Mouse (Mus musculus): ENCODE measurements around the gene Kif16b. TPM values are rescaled to one million over a fixed set of nuclear protein-coding genes. Genes with fewer than 3 reads are reported as not detected.

Kif16b gene
- total RNA-seq, 4 experiments from 2014 or later, result 35.9 to 43.4 (median 39.4) TPM

DNA sequence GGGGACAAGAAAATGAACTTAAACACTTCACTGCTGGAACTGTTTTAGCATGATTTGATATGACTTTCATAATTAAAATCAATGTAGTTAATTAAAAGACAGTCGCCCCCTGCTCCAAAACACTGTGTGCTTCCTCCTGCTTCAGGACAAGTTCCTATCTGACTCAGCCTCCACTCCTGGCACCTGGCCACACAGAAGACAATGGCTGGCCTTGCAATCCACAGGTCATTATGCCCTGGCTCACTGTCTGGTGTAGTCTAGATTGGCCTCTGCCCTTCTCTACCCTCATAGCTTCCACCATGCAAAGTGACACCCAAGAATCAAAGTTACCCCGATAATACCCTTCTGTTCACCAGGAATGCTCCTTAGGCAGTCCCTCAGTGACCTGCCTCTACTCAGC is 26.8 kb downstream of the Kif16b start:
- peak; percentile 55 for DNase-seq (ENCODE audit: low spot score)

DNA sequence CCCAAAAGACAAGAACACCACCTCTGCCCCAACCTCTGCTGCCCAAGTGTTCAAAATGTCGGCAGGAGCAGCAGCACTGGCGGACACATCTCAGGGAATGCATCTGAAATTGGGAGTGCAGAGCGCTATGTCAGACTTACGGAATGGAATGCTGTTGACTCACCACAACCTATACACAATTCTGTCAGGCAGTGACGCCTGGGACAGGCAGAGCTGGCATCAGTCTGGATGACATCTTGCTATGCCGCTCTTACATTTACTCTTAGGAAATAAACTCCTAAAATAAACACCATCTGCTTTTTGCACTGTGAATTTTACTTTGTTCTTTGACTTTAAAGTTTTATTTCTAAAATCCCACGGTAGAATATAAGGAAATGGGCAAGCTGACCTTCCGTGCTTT is 31.3 kb downstream of the Kif16b start:
- no peak for DNase-seq (ENCODE audit: low spot score)

DNA sequence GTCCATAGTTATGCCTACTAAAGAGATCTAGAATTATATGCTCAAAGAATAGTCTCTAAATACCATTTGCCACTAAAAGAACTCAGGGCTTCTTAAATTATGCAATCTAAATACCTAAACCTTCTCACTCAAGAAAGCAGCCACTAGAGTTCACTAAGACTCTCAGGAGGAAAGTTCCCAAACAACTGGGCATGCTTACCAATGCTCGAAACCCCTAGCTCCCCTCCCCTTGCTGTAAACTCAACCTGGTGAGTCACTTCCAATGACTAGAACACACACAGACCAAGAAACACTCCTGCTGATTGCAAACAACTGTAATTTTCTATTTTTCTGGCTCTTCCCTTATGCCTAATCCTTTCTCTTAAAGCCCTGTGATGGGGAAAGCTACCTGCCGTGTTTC is 33.9 kb downstream of the Kif16b start:
- no peak for DNase-seq (ENCODE audit: low spot score)

DNA sequence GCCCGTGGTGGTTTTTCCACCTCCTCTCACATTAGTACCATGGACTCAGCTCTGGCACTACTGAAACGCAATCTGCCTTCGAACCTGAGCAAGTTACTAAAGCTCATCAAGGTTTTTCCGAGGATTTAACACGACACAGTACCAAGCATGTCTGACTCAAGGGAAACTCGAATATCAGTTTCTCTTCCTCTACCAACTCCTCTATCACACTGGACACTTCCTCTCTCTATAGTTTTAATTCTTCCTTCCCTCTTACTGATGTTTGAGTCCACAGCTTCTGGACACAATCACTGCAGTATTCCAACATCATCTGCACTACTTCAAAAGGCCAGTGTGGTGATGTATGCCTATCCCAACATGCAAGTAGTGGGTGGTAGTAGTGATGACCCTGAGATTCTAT is 40.3 kb downstream of the Kif16b start:
- no peak for DNase-seq (ENCODE audit: low spot score)

DNA sequence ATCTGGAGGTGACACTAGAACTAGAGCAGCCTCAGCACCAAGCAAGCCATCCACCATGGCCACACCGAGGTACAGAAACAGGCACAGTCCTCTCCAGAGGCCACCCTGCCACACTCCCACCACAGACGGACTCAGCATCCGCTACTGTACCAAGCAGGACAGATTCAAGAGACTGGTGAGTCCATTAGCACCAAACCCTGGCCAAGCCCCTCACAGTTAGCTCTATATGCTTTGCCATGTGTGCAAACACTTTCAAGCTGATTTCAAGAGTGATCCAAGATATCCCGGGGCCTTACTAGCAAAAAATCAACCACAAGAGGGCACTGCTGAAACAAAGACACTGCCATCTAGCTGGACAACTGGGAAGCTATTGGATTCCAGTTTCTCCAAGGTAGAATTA is 41.9 kb downstream of the Kif16b start:
- peak; percentile 46 for DNase-seq (ENCODE audit: low spot score)

DNA sequence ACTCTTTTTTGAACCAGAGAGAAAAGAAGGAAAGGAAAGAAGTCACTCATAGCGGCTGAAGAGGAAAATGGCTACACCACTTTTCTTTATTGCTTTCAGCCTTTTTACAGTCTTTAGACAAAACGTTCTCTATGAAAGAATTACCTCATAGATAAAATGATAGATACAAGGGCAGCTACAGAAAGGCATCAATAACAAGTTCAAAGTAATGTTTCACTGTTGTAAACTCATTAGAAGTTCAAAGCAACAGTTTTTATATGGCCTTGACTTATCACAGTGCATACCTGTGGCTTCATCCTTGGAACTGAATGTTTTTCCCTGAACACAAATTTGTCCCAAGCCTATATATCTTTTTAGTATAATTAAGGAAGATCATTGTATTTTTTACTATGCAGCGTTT is 62.6 kb downstream of the Kif16b start:
- DNase-seq (ENCODE audit: low spot score), result no peak

DNA sequence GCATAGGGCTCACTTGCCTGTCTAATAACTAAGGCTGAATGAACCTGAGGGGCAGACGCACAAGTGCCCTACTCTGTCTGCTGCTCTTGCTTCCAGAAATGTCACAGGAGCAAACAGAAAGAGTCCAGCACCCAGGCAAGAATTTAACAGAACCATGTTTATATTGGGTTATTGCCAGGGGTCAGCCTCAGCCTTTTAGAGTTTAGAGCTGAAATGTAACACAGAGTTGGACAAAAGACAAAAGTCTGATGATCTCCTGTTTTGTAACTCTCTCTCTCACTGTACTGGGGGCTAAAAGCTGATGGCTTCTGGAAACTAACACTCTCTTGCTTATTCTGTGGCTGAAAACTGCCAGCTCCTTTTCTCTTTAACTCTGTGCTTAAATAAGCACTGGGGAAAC is 63.2 kb downstream of the Kif16b start:
- peak; percentile 33 for DNase-seq (ENCODE audit: low spot score)

DNA sequence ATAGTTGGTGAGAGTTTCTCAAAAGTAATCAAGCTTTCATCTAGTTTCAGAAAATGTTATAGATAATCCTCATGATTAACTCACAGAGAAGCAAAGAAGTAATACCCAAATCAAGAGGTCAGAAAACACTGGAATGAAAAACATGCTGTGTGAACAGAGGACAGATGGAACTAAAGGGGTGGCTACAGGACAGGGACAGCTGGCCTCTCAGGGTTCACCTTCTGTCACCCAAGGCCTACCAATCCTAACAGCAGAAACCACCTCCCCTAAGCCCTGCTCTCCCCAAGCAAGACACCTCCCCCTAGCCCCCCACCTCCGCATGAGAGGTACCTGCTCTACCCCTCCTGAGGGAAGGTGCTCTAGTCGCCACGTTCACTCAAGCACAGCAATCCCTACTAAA is 66.6 kb downstream of the Kif16b start:
- no peak for DNase-seq (ENCODE audit: low spot score)

DNA sequence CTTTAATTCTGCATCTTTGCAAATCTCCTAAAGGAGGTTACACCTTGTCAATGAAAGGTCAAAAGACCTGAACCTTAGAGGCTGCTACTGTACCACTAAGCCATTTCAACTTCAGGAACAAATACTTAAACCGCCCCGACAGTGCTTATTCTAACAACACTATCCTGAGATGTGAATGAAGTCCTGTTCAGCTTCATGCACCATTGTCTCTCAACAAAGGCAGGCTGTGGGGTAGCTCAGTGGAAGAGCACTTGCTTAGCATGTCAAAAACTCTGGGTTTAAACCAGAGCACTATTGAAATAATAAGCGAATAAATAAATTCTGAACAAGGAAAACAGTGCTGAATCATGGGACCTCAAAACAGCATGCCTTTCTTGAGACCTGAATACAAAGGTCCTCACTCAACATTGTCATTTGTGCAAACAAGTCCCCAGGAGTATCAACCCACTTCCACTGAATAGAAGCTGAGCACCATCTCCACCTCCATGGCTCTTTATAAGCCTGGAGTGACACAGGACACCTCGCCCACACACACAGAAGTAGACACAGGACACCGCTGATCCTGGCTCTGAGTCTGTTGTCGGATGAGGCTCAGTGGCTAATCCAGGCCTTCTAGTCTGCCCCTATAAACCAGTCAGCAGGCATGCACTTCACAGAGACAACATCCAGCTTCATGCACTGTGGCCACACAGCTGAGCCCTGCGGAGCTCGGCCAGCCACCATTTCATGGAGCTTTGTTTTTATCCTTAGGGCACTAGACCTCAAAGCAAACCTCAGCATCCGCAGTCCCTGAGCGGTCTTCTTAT is 68.5 kb downstream of the Kif16b start:
- DNase-seq (ENCODE audit: low spot score), result no peak

DNA sequence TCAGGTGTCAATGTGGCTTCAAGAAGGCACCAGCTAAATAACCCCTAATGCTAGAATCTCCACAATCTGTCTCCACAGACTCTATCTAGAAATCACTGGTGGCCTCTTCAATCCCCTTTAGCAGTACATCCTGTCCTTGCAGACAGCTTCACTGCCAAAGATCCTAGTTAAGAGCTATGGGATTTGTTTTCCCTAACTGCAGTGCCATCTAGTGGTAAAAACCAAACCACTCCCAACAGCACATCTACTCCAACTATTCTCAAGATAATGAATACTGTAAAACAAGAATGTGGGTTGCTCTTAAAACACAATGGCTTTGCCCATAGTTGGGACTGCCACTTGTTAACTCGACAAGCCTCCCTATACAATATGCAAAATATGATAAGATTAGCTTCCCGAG is 88.3 kb downstream of the Kif16b start:
- peak; percentile 57 for DNase-seq (ENCODE audit: low spot score)

DNA sequence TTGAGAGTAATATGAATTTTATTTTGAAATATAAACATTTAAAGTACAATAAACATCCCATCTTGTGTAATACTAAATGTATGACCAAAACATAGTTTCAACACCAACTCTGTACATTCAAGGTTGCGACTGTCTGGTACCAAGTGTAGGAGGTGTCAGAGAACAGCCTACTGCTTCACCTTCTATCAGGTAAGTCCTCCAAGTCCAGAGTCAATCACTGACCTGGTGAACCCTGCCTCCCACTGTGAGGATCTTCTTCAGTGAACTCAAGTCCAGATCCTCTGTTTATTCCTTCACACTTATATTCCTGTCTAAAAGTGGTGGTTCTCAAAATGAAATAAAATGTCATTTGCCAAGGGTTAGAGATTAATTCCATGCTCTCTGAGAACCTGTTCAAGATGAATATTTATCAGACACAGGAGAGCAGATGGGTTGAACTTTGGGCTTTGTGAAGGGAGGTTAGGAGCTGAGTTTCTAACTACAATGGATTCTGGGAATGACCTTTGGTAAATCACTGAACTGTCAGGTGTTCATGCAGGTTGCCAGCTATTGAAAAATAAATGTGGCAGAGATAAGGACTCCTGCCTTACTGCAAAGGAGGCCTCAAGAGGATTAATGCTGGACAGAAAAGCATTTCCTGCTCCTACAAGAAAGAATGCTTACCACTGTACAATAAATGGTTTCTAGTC is 97.4 kb downstream of the Kif16b start:
- DNase-seq (ENCODE audit: low spot score), result no peak

DNA sequence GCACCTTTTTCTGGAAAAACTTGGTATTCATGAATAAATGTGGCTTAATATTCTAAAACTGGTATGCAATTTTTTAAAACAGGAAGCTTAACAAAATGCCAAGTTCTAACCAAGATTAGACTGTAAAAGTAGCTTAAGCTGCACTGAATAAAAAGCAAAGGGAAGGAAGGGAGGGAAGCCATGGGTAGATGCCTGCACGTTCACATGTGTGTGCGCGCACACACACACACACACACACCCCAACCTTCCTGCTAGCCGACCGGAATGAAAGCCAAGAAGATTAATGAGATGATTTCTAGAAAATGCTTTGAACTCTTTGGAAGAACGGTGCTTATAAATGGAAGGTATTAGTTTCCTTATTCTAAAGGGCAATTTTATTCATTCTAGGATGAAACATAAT is 104.0 kb downstream of the Kif16b start:
- DNase-seq (ENCODE audit: low spot score), result no peak

DNA sequence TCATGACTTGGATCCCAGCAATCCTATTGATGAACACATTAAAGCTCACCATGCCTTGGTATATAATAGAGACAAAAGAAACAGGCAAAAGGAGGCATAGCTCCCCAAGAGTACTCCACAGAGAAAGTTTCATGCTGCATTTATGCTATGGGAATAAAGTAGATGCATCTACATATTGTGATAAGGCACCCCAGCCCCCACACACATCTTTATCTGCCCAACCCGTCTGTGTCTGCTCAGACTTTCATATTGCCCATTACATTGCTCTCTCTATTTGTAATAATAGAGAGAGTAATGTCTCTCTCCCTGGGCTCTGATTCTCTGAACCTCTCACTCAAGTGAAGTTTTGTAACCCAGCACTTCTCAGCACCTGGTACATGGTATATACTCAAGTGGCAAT is 126.0 kb downstream of the Kif16b start:
- no peak for DNase-seq (ENCODE audit: low spot score)

DNA sequence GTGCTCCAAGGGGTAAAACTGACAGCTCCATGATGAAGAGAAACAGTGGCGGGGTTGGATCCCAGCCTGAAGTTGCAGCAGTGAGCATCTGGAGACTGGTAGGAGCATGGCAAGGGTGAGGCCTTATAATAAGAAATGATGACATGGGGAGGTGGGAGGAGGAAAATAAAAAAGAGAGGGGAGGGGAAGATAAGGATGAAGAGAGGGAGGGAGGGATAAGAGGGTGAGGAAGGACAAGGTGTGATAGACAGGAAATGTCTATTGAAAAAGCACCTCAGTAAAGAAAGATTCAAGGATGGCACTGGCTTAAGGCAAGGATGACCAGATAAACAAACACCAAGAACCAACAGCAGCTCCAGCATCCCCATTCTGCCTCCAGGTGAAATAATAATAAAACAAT is 126.6 kb downstream of the Kif16b start:
- no peak for DNase-seq (ENCODE audit: low spot score)

DNA sequence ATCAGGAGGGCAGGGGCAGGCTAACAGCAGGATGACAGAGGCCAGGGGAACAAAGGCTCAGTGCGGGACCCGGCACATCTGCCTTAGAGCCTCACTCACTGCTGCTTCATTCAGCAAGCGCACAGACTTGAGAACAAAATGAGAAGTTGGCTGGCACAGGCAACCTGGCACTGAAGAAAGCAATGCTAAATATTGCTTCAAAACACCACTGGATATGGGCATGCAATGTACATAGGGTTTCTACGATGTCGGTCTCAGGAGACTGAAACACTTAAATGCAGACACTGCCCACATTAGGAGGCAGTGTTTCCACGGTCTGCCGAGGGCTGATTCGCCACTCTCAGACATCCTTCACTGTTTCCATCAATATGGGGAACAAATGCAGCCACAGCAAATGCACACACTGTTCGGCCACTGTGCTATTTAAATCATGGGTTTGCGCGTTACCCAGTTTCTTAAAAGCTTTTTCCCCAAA is 131.6 kb downstream of the Kif16b start:
- no peak for DNase-seq (ENCODE audit: low spot score)

DNA sequence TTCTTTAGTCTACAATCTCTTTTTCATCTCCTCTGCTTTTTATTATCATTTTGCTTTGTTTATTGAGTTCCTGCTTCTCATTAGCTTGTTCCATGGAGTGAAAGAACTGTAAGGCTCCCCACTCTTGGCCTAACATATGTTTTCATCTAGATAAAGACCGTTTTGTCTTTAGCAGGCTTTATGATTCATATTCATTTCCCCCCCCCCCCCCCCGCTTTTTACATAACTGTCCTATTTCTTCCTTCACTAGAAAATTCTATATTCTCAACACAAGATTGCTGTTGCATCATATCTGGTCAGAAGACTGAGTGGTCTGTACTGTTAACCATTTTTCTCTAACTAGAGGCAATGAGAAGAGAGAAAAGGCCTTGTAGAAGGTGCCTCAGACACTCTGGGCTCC is 137.1 kb downstream of the Kif16b start:
- no peak for DNase-seq (ENCODE audit: low spot score)

DNA sequence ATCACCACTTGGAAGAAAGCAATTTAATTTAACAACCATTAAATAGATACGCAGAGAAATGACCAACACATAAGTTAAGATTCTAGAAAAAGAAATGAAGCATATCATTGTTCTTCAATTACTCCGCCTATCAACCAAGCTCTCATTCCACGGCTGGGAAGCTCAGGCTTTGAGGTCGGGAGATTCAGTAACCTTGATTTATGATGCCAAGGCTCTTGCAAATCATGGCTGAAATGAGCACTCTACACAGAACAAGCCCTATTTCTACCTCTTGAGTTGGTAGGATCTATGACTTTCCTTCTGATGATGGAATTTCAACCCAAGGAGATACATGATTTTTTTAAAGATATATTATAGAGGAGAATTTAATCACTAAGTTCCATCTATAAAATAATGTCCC is 140.5 kb downstream of the Kif16b start:
- no peak for DNase-seq (ENCODE audit: low spot score)

DNA sequence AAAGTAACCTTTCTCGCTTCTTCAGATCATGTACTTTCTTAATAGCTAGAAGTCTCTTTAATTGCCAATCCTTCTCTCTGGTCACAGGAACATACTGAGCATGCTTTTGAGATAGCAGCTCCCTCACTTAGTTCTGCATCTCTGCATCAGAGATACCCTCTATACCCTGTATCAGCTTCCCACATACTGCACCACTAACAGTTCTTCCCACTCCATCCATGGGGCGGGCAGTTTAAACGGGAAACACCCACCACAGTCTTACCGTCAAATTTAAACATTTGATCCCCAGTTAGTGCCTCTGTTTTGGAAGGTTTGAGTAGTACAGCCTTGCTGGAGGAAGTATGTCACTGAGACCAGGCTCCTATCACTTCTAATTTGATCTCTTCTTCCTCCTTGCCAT is 142.1 kb downstream of the Kif16b start:
- DNase-seq (ENCODE audit: low spot score), result no peak

DNA sequence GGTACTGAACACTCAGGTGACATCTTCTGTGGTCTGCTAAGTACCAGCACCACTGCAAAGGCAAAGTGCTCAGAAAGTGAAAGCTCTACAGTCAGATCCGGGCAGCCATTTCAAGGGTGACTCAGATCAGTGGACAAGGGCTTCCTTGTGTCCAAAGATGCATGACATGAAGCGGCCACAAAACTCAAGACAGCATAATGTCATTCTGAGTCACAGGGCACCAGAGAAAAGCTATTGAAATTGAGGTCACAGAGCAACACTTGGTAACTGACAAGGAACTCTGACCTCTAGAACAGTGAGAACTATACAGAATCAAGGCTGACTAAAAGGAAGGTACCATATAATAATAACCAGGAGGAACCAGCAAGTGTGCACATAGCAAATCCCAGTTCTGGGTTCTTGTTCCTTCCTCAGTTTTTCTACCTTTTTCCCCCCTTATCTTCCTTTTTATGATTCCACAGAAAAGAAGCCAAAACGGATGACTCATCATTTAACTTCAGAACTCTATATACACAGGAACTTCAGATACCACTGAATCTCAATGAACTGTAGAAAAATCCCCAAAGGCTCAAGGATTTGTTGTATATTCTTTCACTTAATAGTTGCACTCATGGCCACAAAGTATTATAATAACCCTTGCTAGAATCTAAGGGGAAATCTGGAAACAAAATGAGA is 143.1 kb downstream of the Kif16b start:
- no peak for DNase-seq (ENCODE audit: low spot score)

DNA sequence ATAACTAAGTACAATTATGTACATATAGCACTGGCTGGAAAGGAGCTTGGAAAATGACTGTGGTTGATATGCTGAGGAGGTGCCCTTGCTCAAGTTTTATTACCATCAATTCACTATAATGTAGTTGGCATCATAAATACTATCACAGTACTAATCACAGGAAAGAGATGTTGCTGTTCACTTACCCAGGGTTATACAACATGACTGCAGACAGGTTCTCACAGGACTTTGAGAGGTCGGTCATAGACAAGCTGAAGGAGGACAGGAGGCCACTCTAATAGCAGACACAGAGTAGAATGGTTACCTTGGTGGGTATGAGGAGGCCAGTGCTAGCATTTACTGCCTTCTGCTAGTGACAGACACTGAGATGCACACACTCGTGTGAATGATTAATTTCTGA is 162.0 kb downstream of the Kif16b start:
- no peak for DNase-seq (ENCODE audit: low spot score)

DNA sequence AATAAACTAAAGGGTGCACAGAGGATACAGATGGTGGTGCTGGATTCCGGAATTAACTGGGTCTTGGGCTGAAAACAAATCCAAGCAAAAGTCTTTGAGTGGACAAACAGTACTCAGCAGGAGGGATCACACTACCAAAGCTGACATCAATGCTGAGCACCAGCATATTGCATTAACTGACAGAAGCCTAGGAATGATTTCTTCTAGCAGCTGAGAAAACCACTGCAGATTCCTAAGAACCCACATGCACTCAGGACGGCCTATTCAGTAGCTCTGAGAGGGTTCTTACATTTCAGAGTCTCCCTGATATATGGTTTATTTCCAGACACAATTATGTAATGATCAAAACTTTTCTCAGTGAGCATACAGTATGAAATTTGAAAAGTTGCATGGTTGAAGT is 162.8 kb downstream of the Kif16b start:
- no peak for DNase-seq (ENCODE audit: low spot score)

DNA sequence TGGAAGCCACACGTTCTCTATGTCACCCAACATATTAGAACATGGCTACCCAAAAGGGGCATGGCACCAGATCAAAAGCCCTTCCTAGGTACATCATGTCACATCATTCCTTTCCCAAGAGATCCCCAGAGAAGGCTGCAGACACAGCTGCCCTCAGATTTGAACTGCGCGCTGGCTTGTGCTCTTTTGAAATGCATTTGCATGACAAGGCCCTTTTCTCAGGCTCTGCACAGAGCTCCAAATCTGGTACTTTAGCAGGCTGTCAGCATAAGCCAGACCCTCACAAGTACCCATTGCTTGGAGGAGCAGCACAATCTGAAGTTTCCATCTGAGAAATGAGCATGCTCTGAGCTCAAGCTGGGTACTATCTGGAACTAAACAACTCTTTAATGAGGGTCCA is 165.6 kb downstream of the Kif16b start:
- DNase-seq (ENCODE audit: low spot score), result no peak

DNA sequence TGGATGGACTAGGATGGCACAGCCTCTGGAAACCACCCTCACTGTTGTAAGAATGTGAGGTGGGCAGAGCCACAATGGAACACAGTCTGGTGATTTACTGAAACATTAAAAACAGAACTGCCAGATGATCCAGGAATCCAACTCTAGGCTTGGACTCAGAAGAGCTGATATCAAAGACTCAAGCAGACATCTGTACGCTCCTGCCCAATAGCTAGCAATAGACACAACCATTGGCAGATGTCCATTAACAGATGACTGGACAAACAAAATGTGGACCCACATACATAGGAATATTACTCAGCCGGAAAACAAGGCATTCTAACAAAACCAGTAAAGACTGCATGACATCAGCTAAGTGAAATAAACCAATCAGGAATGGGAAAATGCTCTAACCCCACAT is 167.3 kb downstream of the Kif16b start:
- no peak for DNase-seq (ENCODE audit: low spot score)
